Mouse (Mus musculus): ENCODE data around the gene Ddx28. TPM values are rescaled to one million over a fixed set of nuclear protein-coding genes. Genes with fewer than 3 reads are reported as not detected.
"Not testable (repeated sequence)": the region's sequence is repeated elsewhere in the genome, so short reads cannot be mapped to it uniquely, and the experiment has no call there.

Ddx28 gene
- total RNA-seq, 2 experiments from 2014 or later, result 10.1 to 10.3 TPM

- intact Hi-C loops (cut with DNase I), result no loop called here
- no peak for DNase-seq (ENCODE audit: low spot score)
These were observed 5.4 kb upstream of the Ddx28 start for GRCm38 (mm10) chr8:106017130-106017529.

GRCm38 (mm10) chr8:106016284-106016683 lies 4.6 kb upstream of the Ddx28 start:
- intact Hi-C loops (cut with DNase I), result no loop called here
- no peak for DNase-seq (ENCODE audit: low spot score)

- intact Hi-C loops (cut with DNase I); DNase-seq (ENCODE audit: low spot score): not testable (repeated sequence)
These were observed 521 bp upstream of the Ddx28 start for GRCm38 (mm10) chr8:106012203-106012602.

- intact Hi-C loops (cut with DNase I), result no loop called here
- DNase-seq (ENCODE audit: low spot score), result peak; percentile 78
These were observed 687 bp downstream of the Ddx28 start for GRCm38 (mm10) chr8:106010748-106011642.

- DNase-seq (ENCODE audit: low spot score); intact Hi-C loops (cut with DNase I): not testable (repeated sequence)
These were observed 3.8 kb downstream of the Ddx28 start for GRCm38 (mm10) chr8:106007891-106008290.

- no peak for DNase-seq (ENCODE audit: low spot score)
- intact Hi-C loops (cut with DNase I), result no loop called here
These were observed 4.5 kb downstream of the Ddx28 start for GRCm38 (mm10) chr8:106007135-106007534.

- DNase-seq (ENCODE audit: low spot score), result no peak
- intact Hi-C loops (cut with DNase I), result no loop called here
These were observed 5.3 kb downstream of the Ddx28 start for GRCm38 (mm10) chr8:106006413-106006812.

- no peak for DNase-seq (ENCODE audit: low spot score)
- intact Hi-C loops (cut with DNase I), result no loop called here
These were observed 5.8 kb downstream of the Ddx28 start, which contains the start of gene Dpep2nb for GRCm38 (mm10) chr8:106005875-106006274. Gene Dpep2nb, minus strand, starts transcription at chr8:106005975.

- intact Hi-C loops (cut with DNase I), result no loop called here
- DNase-seq (ENCODE audit: low spot score), result no peak
These were observed 7.0 kb downstream of the Ddx28 start for GRCm38 (mm10) chr8:106004538-106005207.

GRCm38 (mm10) chr8:106001908-106002307 lies 9.8 kb downstream of the Ddx28 start:
- DNase-seq (ENCODE audit: low spot score), result no peak
- intact Hi-C loops (cut with DNase I), result no loop called here

GRCm38 (mm10) chr8:105998971-105999370 lies 12.7 kb downstream of the Ddx28 start:
- no peak for DNase-seq (ENCODE audit: low spot score)
- intact Hi-C loops (cut with DNase I), result no loop called here

- peak; percentile 10 for DNase-seq (ENCODE audit: low spot score)
- intact Hi-C loops (cut with DNase I), result no loop called here
These were observed 15.3 kb downstream of the Ddx28 start for GRCm38 (mm10) chr8:105996359-105996758.

GRCm38 (mm10) chr8:105993226-105993625 lies 18.5 kb downstream of the Ddx28 start:
- intact Hi-C loops (cut with DNase I), result loop anchor here (5.0 kb wide), 2 partner anchors 84 to 124 kb away; no protein-coding TSS in a partner anchor
- DNase-seq (ENCODE audit: low spot score), result no peak

GRCm38 (mm10) chr8:105992499-105992898 lies 19.2 kb downstream of the Ddx28 start:
- no peak for DNase-seq (ENCODE audit: low spot score)
- intact Hi-C loops (cut with DNase I), result loop anchor here (5.0 kb wide), 2 partner anchors 85 to 125 kb away; no protein-coding TSS in a partner anchor

- intact Hi-C loops (cut with DNase I), result loop anchor here (1.0 to 5.0 kb wide), 3 partner anchors 31 to 126 kb away; no protein-coding TSS in a partner anchor
- DNase-seq (ENCODE audit: low spot score), result no peak
These were observed 20.1 kb downstream of the Ddx28 start for GRCm38 (mm10) chr8:105991546-105991945.

- intact Hi-C loops (cut with DNase I), result loop anchor here (1.0 to 5.0 kb wide), 3 partner anchors 31 to 126 kb away; no protein-coding TSS in a partner anchor
- DNase-seq (ENCODE audit: low spot score), result peak; percentile 30
These were observed 20.8 kb downstream of the Ddx28 start, which contains the start of gene Dus2 for GRCm38 (mm10) chr8:105990856-105991387. Gene Dus2, plus strand, starts transcription at chr8:105991337.

GRCm38 (mm10) chr8:105988546-105988945 lies 23.1 kb downstream of the Ddx28 start:
- intact Hi-C loops (cut with DNase I), result no loop called here
- DNase-seq (ENCODE audit: low spot score), result no peak

- intact Hi-C loops (cut with DNase I); DNase-seq (ENCODE audit: low spot score): not testable (repeated sequence)
These were observed 28.3 kb downstream of the Ddx28 start for GRCm38 (mm10) chr8:105983406-105983805.

GRCm38 (mm10) chr8:105981146-105981545 lies 30.5 kb downstream of the Ddx28 start:
- no peak for DNase-seq (ENCODE audit: low spot score)
- intact Hi-C loops (cut with DNase I), result no loop called here

GRCm38 (mm10) chr8:105979325-105979724 lies 32.4 kb downstream of the Ddx28 start, which contains the start of gene Dpep3:
Gene Dpep3, minus strand, starts transcription at chr8:105979429.
- no peak for DNase-seq (ENCODE audit: low spot score)
- intact Hi-C loops (cut with DNase I), result no loop called here

Data from heart, postnatal 25 days (tissue).